Mouse (Mus musculus): ENCODE measurements around the gene Gadd45g.

The Gadd45g gene

DNA sequence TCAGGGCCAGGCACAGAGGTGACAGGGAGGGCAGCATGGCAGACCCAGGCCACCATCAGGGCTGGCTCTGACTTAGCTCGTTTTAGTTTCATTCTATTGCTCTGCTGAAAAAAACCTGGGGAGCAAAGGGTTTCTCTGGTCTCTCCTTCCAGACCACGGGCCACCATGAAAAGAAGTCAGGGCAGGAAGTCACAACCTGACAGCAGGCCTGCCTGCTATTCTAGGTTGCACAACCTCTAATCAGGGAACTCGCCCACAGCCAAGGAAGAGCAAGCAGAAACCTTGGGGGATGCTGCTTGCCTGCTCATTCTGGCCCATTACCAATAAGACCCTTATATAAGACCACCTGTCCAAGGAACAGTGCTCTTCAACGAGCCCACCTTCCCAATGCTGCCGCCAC is 9.1 kb downstream of the Gadd45g start:
- DNase-seq = no peak

DNA sequence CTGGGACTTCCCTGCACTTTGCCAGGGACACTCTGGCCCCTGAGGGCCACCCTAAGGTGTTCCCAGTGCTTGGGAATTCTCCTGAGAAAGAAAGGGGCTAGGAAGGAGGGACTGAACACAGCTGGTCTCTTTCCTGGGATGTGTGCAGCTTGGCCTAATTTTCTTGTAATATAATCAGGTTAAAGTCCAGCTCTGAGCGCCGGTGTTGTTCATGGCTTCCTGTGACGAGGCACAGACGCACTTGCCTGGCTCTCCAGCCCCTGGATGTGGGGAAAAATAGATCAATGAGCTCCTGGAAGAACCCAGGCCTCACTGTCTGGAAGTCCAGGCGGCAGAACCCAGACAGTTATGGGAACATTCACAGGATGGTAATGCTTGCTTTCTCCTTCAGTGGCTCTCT is 10.7 kb downstream of the Gadd45g start:
- no peak for DNase-seq

DNA sequence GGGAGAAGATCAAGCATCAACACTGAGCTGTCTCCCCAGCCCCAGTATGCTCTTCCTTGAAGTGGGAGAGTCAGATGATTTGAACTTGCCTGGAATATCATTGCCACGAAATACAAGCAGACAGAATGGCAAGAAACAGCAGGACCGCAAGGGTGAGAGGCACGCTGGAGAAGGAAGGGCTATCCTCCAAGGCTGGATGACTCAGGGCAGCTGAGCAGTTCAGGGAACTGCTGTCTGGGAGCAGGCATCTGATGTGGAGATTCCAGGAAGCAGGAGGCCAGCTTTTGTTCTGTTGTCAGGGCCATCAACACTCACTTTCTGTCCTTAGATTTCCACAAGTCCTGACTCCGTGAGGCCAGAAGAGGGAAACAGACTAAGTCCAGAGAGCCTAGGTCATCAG is 12.0 kb downstream of the Gadd45g start:
- DNase-seq = no peak

GRCm38 (mm10) chr13:51859174-51859573 is 12.7 kb downstream of the Gadd45g start:
- no peak for DNase-seq

DNA sequence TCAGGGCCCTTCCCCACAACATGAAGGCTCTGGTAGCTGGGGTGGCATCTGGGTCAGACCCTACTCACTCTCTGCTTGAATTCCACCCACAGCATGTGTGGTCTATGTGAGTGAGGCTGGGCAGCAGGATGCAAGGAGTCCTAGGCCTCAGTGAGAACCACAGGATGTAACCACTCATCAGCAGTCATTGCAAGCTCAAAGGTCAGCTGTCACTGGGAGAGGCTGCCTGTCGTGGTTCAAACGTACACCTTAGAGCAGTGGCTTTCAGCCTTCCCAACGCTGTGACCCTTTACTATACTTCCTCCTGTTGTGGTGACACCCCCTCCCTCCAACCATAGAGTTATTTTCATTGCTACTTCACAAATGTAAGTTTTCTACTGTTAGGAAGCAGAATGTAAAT is 13.3 kb downstream of the Gadd45g start:
- no peak for DNase-seq

- no peak for DNase-seq
Observed at GRCm38 (mm10) chr13:51862750-51863149, 16.3 kb downstream of the Gadd45g start.

DNA sequence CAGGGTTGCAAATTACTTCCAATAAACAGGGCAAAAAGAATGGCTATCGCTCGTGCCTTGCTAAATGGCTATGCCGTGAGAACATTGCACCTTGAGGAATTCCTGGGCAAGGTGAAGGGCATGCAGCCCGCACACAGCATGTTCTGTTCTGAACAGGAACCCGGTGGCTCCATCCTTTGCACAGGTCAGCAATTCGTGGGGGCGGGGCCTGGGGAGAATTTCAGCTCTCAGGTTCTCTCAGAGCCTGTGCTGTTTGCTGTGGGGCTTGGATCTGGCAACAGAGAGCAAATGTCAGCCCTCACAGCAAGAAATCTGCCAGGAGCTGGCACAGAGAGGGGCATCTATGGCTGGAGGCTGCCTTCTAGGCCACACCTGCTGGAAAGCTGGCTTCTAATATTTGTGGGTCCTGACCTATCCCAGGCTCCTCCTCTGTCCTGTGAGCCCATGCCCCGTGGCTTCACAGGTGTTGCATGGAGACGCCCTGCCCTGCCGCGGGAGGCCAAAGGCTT is 19.7 kb downstream of the Gadd45g start:
- peak; percentile 93 for DNase-seq

GRCm38 (mm10) chr13:51868491-51869128 is 22.1 kb downstream of the Gadd45g start:
- peak; percentile 84 for DNase-seq

DNA sequence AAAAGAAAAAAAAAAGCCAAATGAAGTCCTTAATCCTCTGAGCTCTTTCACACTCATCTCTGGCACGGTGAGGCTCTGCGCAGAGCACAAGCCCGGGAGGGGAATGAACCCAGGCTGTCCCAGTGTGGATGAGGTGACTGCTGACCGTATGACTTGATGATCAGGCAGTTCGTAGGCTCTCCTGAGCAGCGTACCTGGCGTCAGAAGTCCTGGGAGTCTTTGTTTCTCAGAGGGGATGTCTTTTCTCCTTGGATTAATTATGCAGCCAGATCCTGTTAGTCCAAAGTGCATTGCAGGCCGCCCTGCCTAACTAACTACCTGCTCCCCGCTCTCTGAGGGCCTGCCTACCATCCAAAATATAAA is 22.6 kb downstream of the Gadd45g start:
- peak; percentile 45 for DNase-seq

GRCm38 (mm10) chr13:51871148-51871547 is 24.7 kb downstream of the Gadd45g start:
- peak; percentile 90 for DNase-seq

DNA sequence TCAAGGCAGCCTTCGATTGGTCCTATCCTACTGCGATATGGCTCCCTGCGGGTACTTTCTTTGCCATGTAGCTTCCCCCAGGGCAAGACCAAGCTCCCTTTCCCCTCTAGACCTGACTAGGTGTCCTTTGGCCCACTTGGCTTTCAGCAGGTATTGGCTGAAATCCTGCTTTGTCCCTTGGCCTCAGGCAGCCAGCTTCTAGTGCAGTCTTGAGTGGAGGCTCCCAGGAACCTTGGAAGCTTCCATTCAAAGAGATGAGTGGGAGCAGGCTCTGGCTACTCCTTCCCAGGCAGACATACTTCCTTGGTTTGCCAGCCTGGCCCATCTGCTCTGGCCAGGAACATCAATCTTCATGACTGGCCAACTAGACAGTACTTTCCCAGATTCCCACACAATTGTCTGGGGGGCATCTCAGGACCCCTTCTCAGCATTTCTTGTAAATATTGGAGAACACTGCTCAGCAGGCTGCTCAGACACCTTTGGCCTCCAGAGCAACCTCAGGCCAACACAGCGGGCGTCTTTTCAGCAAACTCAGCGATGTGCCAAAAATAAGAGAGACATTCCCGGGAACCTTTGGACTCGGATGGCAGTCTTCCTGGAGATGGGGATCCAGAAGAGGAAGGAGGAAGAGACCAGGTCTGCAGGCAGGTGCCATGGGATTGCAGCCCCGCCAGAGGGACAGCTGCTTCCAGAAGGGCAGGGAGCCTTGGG is 25.9 kb downstream of the Gadd45g start:
- DNase-seq = peak; percentile 79

DNA sequence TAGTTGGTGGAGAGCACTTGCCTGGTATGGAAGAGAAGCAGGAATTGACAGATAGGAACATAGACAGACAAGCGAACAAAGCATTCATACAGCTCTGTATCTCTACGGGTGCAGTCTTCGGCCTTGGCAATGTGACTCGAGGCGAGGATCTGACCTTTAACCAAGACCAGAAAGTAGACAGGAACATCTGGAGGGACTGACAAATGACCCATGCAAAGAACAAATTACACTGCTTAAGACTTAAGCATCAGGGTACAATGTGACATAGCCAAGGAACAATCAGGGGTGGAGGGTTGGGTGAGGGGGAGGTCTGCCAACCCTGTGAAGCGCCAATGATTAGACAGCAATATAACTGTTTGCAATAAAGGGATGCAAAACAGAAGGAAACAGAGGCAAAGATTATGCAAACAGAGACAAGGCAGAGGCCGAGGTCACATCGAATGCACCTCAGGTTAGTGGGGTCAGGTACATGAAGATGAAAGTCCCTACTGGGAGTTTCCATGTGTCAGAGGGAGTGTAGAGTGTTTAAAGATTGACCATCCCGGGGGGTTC is 26.6 kb downstream of the Gadd45g start:
- no peak for DNase-seq

DNA sequence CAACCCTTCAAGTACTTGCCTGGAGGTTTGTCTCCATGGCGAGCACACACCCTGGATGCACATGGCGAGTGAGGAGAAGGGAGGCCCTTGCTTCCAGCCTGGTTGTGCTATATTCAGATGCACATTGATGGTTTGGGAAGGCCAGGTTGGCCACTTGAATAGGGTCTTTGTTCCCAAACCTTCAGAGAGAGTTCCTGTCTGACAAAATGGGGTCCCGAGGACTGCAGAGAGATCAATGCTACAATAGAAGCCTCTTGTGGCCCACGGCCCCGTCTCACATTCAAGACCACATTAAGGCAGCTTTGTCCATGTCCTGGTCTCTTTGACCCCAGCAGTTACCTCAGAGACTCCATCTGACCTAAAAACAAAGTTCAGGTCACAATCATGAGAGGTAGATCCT is 27.3 kb downstream of the Gadd45g start:
- no peak for DNase-seq

GRCm38 (mm10) chr13:51876131-51876530 is 29.7 kb downstream of the Gadd45g start:
- no peak for DNase-seq

DNA sequence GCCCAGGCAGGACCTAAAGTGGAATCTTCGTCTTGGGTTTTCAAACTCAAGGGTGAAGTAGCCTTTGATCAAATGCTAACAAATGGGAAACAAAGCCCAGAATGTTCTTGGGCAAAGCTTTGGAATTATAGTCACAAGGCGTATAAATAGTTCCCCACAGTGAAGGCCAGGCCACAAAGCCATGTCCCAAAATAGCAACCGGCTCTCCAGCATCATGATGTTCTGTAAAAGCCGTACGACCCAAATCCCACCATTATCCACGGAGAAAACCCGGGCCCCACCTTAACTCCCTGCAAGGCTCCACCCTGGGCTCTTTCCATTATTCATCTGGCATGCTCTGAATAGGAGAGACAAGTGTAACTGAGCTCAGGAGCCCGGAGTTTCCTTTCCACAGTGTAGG is 32.3 kb downstream of the Gadd45g start:
- no peak for DNase-seq

GRCm38 (mm10) chr13:51879571-51879970 is 33.1 kb downstream of the Gadd45g start:
- DNase-seq = no peak

DNA sequence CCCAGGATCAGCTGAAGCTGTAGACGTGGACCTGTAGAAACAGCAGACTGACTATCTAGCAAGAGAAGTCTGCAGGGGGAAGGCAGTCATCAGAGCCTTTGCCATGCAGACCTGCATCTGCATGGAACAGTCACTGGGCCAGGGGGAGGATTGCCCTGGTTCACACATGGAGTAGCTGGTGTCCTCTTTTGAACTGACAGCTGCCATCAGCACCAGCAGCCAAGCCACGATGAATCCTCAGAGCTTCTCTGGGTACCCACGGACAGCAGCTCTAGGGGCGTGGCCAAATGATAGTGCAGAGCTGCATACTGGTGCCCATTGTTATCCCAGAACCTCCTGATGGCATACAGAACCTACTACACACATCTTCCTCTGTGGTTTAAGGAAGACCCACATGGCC is 33.5 kb downstream of the Gadd45g start:
- no peak for DNase-seq

DNA sequence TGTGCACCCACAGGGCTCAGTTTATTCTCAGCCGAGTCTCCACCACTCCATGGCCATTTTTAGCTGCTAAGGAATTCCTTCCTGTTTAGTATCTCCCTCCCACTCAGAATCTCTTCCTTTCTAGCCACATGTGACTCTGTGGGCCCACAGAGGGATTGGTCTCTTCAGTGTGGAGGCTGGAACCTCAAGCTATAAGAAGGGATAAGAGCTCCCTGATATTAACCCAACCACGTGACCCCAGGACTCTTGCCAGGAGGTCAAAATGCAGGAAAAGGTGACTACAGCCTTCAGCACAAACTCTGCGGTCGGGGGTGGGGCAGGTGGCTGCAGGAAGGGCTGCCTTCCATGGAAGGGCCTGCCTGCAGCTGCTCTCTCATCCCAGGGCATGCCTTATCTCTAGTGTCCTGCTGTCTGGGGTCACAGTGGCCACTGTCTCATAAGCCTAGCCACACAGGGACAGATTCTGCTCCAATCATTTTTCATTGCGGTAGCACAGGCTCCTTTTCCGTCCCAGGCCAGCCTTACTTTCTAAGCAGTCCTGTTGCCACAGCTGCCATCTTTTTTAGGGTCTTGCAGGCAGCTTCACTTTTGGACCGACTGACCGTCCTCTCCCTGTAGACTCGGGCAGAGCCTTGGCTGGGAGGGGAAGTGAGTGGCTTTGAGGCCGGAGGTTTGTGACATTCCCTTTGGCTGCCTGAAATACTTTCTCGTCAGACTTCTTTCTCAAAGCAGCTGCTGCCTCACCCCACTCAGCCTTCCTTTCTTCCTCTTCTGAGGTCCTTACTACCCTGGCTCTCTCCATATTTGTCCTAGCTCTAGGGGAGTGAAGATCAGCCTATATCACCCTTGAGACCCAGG is 35.0 kb downstream of the Gadd45g start:
- peak; percentile 74 for DNase-seq

GRCm38 (mm10) chr13:51882218-51882617 is 35.7 kb downstream of the Gadd45g start:
- no peak for DNase-seq

GRCm38 (mm10) chr13:51884250-51884649 is 37.8 kb downstream of the Gadd45g start:
- no peak for DNase-seq

GRCm38 (mm10) chr13:51885594-51885993 is 39.1 kb downstream of the Gadd45g start:
- no peak for DNase-seq

DNA sequence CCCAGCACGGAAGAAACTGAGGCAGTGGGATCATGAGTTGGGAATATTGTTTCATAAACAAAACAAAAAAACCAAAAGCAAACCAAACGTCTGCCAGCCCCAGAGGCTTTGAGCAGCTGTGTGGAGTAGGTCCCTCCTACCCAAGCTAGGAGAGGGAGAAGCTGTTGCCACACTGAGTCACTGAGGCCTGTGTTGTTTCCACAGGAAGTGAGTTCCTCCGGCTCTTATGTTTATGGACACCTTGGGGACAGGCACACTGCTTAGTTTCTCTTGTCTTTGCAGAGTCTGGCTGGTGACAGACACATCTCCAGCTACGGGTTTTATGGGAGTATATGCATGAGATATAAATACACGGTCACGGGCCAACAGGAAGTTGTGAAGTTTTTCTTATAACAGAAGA is 39.6 kb downstream of the Gadd45g start:
- DNase-seq = no peak

- peak; percentile 14 for DNase-seq
Observed at GRCm38 (mm10) chr13:51886723-51887122, 40.2 kb downstream of the Gadd45g start.
